Mouse (Mus musculus) liver, postnatal 0 days (tissue): ENCODE results near the gene Tmem26. TPM values are rescaled to one million over a fixed set of nuclear protein-coding genes. Genes with fewer than 3 reads are reported as not detected.

Experiments
- ATAC-seq: fragments of 200-750 bp; cut with Nextera tagmentation; 2 replicates; pipeline ENCODE4 v1.8.0; 2017; ENCODE audit warnings: mild to moderate bottlenecking, moderate library complexity
- DNase-seq: peaks from one replicate; pipeline ENCODE4 v3.0.0-alpha.2; 2016
- H3K27ac ChIP-seq: fragments of 300-500 bp; sonication (generic); 2 replicates; pipeline ENCODE4 v1.5.1; 2014; ENCODE audit warnings: antibody characterized with exemption, moderate library complexity, mild to moderate bottlenecking, low read depth
- H3K27me3 ChIP-seq: fragments of 300-500 bp; sonication (generic); 2 replicates; pipeline ENCODE4 v1.6.1; 2014; ENCODE audit warnings: low read length, control low read depth, mixed read lengths; ENCODE audit not compliant: insufficient read depth
- H3K36me3 ChIP-seq: fragments of 300-500 bp; sonication (generic); replicated peaks from 2 replicates; pipeline ENCODE4 v1.6.1; 2014; ENCODE audit warnings: mild to moderate bottlenecking, control low read depth, low read length, moderate library complexity, mixed read lengths; ENCODE audit not compliant: insufficient read depth
- H3K4me1 ChIP-seq: fragments of 300-500 bp; sonication (generic); 2 replicates; pipeline ENCODE4 v1.6.1; 2014; ENCODE audit warnings: antibody characterized with exemption, mild to moderate bottlenecking, control low read depth; ENCODE audit not compliant: insufficient read depth
- H3K4me2 ChIP-seq: fragments of 300-500 bp; sonication (generic); 2 replicates; pipeline ENCODE4 v1.6.1; 2014; ENCODE audit warnings: low read depth, mild to moderate bottlenecking, low read length, moderate library complexity, mixed read lengths
- H3K4me3 ChIP-seq: fragments of 300-500 bp; sonication (generic); 2 replicates; pipeline ENCODE4 v1.5.1; 2014; ENCODE audit warnings: low read depth, low read length
- H3K9ac ChIP-seq: fragments of 300-500 bp; sonication (generic); replicated peaks from 2 replicates; pipeline ENCODE4 v1.6.1; 2014; ENCODE audit warnings: mild to moderate bottlenecking, moderate library complexity
- H3K9me3 ChIP-seq: fragments of 300-500 bp; sonication (generic); 2 replicates; pipeline ENCODE4 v1.6.1; 2016; ENCODE audit warnings: mild to moderate bottlenecking, control low read depth, low read length, mixed read lengths
- CTCF ChIP-seq: sonication (generic); IDR thresholded peaks from 2 replicates; pipeline ENCODE4 v1.5.1; 2016; ENCODE audit warnings: antibody characterized with exemption, low read depth
- EP300 ChIP-seq: IDR thresholded peaks from 2 replicates; pipeline ENCODE4 v1.6.1; 2016; ENCODE audit warnings: antibody characterized with exemption, low read depth, mild to moderate bottlenecking
- WGBS: fragments of 180-500 bp; shearing (Covaris S2); extraction: QIAGEN DNeasy Blood & Tissue Kit; methylation state at CpG from one replicate; pipeline ENCODE4 v1.1.7; 2014; ENCODE audit not compliant: insufficient replicate concordance; 5-methylcytosine and 5-hydroxymethylcytosine counted together
- polyA plus RNA-seq: library from polyadenylated mRNA; unstranded; fragments of >200 nt; fragmentation: Nextera tagmentation; extraction: Ambion mirVana; gene quantifications from 2 replicates; pipeline ENCODE4 v1.2.1, GENCODE M21; 2015

The Tmem26 gene
- polyA plus RNA-seq, 1 experiment from 2014 or later, result 1.7 TPM

GRCm38 (mm10) chr10:68695760-68696336, 27.6 kb upstream of the Tmem26 start:
- no peak overlapping the region for H3K4me3 ChIP-seq
- no peak for TF ChIP-seq EP300
- TF ChIP-seq CTCF, result no peak
- H3K4me1 ChIP-seq, result no peaks in the 10 kb centered on the region
- DNase-seq (no peak), ATAC-seq (no peak)
- no peaks in the 10 kb centered on the region for H3K36me3 ChIP-seq
- H3K27me3 ChIP-seq, result no peaks in the 10 kb centered on the region
- no peaks in the 10 kb centered on the region for H3K9me3 ChIP-seq
- no peak overlapping the region for H3K4me2 ChIP-seq
- H3K27ac ChIP-seq, result no peak overlapping the region
- no peak overlapping the region for H3K9ac ChIP-seq

DNA sequence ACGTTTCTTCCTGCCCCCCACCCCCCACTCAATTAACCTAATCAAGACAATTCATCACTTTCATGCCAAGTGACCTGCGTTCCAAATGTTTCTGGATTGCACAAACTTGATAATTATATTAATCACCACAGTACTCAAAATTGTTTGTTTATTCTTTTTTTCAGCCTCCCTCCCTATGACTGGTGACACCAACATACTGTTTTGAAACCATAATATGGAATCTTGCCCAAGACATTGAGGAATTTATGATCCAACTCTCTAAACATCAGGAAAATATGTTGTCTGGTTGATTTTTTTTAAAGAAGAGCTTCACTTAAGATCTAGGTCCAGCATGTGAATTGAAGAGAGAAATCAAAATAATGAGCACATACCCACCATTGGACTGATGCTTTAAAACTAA, 19.2 kb upstream of the Tmem26 start:
- Histone ChIP-seq H3K9me3 (no peaks in the 10 kb centered on the region), H3K4me3 (no peak overlapping the region), H3K4me2 (no peak overlapping the region), H3K36me3 (no peaks in the 10 kb centered on the region), H3K27ac (no peak overlapping the region), H3K9ac (no peak overlapping the region), H3K27me3 (no peaks in the 10 kb centered on the region), H3K4me1 (no peaks in the 10 kb centered on the region)
- ATAC-seq (no peak), DNase-seq (no peak)
- WGBS, result 65% methylated on average over 2 of the region's 2 CpGs
- no peak for TF ChIP-seq CTCF
- TF ChIP-seq EP300, result no peak

- no peaks in the 10 kb centered on the region for H3K27me3 ChIP-seq
- 66% methylated on average over 4 of the region's 4 CpGs for WGBS
- no peak overlapping the region for H3K4me3 ChIP-seq
- no peak overlapping the region for H3K27ac ChIP-seq
- no peaks in the 10 kb centered on the region for H3K9me3 ChIP-seq
- H3K9ac ChIP-seq, result no peak overlapping the region
- no peaks in the 10 kb centered on the region for H3K36me3 ChIP-seq
- ATAC-seq, result no peak
- DNase-seq, result no peak
- H3K4me1 ChIP-seq, result no peaks in the 10 kb centered on the region
- no peak overlapping the region for H3K4me2 ChIP-seq
- no peak for TF ChIP-seq CTCF
- TF ChIP-seq EP300, result no peak
Measured at GRCm38 (mm10) chr10:68705471-68706036, 17.9 kb upstream of the Tmem26 start.

DNA sequence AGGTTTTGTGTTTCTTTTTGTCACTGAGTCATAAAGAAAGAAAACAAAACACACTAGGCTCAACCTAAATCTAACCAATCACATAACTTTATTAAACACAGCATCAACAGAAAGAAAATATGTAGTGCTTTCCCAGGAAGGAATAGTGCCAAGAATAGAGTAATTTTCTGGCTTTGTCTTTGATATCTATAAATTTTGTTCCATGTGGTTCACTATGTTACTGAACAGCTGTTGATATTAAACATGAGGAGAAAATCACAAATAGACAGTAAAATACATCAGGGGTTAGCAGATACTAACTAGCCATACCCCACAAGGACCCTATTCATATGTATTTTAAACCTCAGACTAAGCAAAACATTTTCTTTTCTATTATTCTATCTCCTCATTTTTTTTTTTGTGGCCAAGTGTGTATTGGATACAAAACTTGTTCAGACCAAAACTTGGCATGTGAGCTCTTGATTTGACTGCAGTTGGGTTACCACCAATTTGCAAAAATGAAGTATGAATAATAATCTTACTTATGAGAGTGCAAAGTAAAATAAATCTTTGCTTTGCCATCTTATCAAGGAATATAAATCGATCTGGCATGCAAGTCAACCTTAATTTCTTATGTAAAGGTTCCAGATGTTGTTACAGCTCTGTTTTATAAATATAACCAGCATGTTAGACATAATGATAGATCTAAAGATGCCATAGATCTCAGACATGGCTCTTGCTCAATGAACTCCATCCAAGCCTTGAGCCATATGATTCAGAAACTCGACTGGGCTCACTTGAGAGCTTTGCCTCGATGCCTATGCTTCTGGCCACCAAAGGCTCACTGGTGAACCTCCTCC, 16.2 kb upstream of the Tmem26 start:
- no peaks in the 10 kb centered on the region for H3K9me3 ChIP-seq
- DNase-seq (no peak), ATAC-seq (no peak)
- no peak overlapping the region for H3K9ac ChIP-seq
- 61% methylated on average over 3 of the region's 3 CpGs for WGBS
- no peak overlapping the region for H3K4me2 ChIP-seq
- no peaks in the 10 kb centered on the region for H3K27me3 ChIP-seq
- no peaks in the 10 kb centered on the region for H3K36me3 ChIP-seq
- TF ChIP-seq CTCF (no peak), EP300 (no peak)
- no peak overlapping the region for H3K4me3 ChIP-seq
- H3K27ac ChIP-seq, result no peak overlapping the region
- H3K4me1 ChIP-seq, result no peaks in the 10 kb centered on the region

DNA sequence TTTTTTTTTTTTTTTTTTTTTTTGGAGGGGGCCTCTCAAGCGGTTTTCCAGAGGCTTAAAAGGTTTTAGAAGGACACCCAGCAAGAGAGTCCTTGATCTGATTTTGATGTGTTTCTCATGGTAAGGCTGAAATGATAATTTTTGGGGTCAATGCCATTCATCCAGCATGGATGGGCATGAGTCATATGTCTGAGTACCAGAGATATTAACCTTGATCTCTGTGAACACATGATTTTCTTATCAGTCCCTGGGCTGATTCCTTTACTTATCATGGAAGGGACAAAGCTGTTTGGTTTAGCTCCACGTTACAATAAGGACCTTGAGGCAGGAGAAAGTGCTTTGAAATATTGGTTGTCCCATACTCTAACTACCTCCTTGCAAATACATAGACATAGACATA, 10.5 kb upstream of the Tmem26 start:
- DNase-seq (no peak), ATAC-seq (no peak)
- Histone ChIP-seq H3K36me3 (no peaks in the 10 kb centered on the region), H3K4me2 (no peak overlapping the region), H3K9me3 (no peaks in the 10 kb centered on the region), H3K4me1 (no peaks in the 10 kb centered on the region), H3K9ac (no peak overlapping the region), H3K27ac (no peak overlapping the region), H3K4me3 (no peak overlapping the region), H3K27me3 (no peaks in the 10 kb centered on the region)
- 57% methylated on average over 2 of the region's 2 CpGs for WGBS
- TF ChIP-seq CTCF (no peak), EP300 (no peak)

GRCm38 (mm10) chr10:68714302-68714701, 9.1 kb upstream of the Tmem26 start:
- H3K27me3 ChIP-seq, result no peaks in the 10 kb centered on the region
- DNase-seq (no peak), ATAC-seq (no peak)
- H3K4me1 ChIP-seq, result no peaks in the 10 kb centered on the region
- H3K9me3 ChIP-seq, result no peaks in the 10 kb centered on the region
- 38% methylated on average over 3 of the region's 3 CpGs for WGBS
- H3K27ac ChIP-seq, result no peak overlapping the region
- no peak overlapping the region for H3K4me2 ChIP-seq
- TF ChIP-seq EP300 (no peak), CTCF (no peak)
- no peaks in the 10 kb centered on the region for H3K36me3 ChIP-seq
- no peak overlapping the region for H3K9ac ChIP-seq
- no peak overlapping the region for H3K4me3 ChIP-seq
